Mouse (Mus musculus): ENCODE data around the gene Dlgap1.

Gene Dlgap1

GRCm38 (mm10) chr17:70339821-70340220 lies 370.9 kb downstream of the Dlgap1 start:
- DNase-seq (ENCODE audit: low read depth, low spot score), result no peak

DNA sequence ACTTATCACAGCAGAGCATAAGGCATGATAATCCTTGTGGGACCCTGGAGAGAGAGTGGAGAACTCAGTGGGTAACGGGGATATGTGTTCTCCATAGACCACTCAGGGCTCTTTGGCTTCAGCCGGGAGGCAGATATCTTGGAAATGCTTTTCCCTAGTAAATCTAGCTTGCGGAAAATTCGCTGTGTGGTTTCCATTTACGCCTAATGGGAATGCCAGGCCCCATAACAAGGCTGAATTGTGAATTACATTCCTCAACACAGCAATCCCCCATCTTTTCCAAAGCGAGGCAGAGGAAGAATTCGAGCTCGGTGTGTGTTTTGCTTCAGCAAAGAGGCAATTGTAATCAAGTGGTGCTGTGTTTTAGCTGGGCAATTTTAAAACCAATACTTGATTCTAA lies 372.4 kb downstream of the Dlgap1 start:
- DNase-seq (ENCODE audit: low read depth, low spot score), result no peak

- no peak for DNase-seq (ENCODE audit: low read depth, low spot score)
Observed at GRCm38 (mm10) chr17:70341920-70342319, 373.0 kb downstream of the Dlgap1 start.

GRCm38 (mm10) chr17:70347403-70347802 lies 378.5 kb downstream of the Dlgap1 start:
- DNase-seq (ENCODE audit: low read depth, low spot score), result no peak

DNA sequence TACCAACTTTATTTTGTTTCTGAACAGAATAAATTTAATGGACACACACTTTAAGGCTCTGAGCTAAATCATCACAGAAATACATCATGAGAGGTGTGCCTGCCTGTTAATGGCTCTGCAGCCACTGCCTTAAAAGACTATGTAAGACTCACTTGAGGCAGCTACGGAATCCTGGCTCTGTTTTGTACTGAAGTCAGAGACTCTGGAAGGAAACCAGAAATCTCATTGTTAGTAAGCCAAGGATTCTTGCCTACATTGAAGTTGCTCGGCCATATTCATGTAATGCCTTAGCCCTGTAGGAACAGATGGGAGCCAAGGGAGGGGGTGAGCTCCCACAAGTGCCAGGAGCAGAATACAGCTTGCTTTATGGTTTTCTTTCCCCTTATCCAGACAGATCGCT lies 394.7 kb downstream of the Dlgap1 start:
- no peak for DNase-seq (ENCODE audit: low read depth, low spot score)

DNA sequence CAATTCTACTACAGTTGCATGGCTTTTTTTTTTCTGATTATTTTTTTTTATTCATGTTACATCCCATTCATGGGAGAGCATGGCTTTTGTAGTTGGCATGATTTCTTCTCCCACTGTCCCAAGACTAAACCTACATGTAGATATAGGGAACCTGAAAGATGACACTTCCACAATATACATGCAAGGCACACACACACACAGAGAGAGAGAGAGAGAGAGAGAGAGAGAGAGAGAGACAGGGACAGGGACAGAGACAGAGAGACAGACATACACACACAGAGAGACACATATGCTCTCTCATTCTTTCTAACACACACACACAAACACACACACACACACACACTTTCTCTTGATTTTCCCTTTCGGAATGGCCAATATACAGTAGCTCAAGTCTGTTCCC lies 395.1 kb downstream of the Dlgap1 start:
- DNase-seq (ENCODE audit: low read depth, low spot score), result no peak

DNA sequence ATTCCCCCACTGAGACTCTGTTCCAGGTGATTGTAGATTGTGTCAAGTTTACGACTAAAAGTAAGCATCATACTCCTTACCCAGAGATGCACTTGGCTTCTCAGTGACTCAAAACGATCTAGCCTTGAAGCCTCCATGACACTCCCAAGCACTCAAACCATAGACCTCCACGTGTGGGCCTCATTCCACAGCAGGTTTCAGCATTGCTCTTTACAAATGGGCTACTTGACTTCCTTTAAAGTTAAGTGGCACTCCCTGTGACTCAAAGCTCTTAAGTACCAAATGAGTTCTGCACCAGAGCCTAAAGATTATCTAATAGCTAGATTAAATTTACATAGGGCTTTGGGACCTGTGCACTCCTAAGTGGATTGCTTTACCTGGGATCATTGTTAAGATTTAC lies 400.3 kb downstream of the Dlgap1 start:
- no peak for DNase-seq (ENCODE audit: low read depth, low spot score)

- no peak for DNase-seq (ENCODE audit: low read depth, low spot score)
Observed at GRCm38 (mm10) chr17:70377020-70377419, 408.1 kb downstream of the Dlgap1 start.

DNA sequence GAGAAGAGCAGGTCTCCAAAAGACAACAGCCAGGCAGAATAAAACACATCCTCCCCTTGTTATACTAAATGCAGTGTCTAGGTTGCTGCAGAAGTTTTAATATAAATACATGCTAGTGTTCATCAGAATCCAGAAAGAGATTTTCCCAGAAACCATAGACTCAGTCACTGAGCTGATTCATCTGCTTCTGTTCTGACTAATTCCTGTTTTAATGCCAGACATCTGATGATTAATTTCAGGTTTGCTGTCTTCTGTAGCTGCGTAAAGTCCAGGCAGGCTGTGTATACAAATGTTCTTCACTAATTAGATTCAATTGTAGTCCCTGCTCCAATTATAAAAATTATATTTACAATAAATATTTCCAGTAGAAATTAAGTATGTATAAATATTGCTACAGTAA lies 419.6 kb downstream of the Dlgap1 start:
- DNase-seq (ENCODE audit: low read depth, low spot score), result no peak

DNA sequence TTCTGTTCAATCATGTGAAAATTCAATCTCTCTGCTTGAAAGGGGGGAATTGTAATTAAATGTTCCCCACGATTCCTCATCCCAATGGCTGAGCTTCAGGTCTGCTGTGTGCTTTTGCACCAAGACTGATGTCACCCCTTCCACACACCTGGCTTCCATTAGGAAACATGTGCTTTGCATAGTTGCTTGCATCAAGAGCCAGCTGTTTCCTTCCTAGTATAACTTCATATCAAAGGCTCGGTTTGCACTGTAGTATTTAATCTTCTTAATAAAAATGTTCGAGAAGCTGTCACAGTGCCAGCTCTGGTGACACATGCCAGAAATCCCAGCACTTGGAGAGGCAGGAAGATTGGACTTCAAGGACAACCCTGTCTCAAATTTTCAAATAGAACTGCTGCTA lies 428.3 kb downstream of the Dlgap1 start:
- DNase-seq (ENCODE audit: low read depth, low spot score), result no peak

- DNase-seq (ENCODE audit: low read depth, low spot score), result no peak
Observed at GRCm38 (mm10) chr17:70397708-70398107, 428.8 kb downstream of the Dlgap1 start.

DNA sequence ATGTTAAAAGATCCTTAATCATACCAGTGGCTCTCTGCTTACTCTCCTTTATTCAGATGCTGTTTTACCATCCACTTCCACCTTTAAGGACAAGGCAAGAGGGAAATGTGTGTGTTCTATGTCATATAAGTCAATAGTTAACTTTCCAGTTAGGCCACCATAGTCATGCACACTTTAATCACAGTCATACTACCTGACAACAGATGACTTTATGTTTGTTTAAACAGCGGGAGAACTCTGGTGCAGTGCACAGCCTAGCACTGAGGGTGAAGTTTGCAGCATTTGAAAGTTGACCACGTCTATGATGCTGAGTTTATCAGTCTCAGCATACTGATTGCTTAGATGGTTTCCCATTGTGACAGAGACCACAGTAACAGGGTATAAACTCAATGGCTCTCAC lies 433.0 kb downstream of the Dlgap1 start:
- no peak for DNase-seq (ENCODE audit: low read depth, low spot score)

DNA sequence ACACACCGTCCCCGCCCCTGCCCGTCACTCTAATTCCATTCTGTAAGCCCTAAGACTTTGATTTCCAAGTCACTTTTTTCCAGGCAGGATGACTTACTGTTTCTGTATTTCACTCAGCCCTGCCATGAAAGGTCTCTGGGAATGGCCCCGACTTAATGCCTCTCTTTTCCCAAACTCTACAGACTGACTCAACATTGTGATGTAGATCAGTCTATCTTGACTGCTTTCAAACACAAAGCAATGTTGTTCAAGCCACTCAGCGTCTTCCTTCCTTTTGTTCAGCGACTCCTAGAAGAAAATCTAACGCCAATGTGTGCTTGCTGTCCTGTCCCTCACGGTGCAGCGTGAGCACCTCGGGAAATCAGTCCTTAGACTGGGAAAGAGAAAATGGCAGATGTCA lies 434.9 kb downstream of the Dlgap1 start:
- DNase-seq (ENCODE audit: low read depth, low spot score), result peak; percentile 24

DNA sequence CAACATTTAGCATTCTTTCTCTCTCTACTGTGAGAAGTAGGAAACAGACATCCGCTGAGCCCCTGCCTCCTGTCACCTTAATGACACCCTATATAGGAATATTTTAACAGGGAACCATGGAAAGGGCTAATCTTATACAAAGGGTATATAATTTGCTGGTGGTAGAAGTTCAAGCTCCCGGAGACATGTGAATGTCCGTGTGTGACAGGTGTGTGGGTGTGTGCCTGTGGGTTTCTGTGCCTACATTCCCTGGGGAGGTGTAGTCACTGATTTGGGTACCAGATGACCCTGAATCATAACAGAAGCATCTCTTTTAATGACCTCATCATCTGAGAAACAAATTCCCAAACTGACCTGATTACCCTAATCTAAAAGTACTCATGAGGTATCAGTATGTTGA lies 445.3 kb downstream of the Dlgap1 start:
- DNase-seq (ENCODE audit: low read depth, low spot score), result no peak

DNA sequence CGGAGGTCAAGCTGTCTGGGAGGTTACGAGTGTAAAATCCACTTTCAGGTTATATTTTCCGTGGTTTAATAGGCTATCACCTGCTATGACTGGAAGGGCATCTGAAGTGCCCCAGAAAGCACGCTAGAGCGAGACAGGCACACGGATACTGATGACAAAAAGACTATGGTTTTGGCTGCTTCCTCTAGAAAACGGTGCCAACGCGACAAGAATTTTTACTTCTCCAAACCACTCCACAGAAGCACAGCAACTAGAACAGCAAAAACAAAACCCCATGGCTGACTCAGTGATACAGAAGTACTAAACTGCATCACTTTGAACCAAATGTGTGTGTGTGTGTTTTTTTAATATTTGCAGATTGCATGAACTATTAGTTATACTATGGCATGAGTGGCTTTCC lies 459.0 kb downstream of the Dlgap1 start:
- no peak for DNase-seq (ENCODE audit: low read depth, low spot score)

DNA sequence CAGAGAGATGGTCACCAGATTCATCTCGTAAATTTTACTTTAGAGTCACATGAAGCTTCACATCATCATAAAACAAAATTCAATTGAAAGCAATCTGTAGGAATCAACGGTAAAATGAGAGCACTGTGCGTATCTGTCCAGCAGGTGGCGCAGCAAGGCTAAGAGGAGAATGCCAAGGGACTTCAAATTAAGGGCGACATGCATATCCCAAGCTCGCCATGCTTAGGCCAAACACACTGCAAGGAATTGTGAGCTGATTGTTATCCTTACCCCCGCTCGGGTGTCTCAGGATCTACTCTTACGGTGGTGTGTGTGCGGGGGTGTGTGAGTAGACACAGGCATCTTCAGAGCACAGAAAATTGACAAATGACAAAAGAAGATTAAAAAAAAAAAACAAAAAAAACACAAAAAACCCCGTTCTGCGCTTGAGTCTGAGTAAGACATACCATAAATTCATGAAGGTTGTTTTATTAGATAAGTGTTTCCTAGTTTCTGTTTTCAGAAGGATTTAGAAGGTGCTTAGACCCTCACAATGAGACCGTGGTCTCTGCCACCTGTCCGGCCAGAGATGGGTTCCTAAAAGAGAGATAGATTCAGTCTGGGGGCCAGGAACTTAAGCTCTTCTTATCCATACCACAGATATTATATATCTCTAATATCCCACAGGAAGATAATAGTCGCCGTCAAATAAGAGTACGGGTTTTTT lies 461.0 kb downstream of the Dlgap1 start:
- peak; percentile 36 for DNase-seq (ENCODE audit: low read depth, low spot score)

DNA sequence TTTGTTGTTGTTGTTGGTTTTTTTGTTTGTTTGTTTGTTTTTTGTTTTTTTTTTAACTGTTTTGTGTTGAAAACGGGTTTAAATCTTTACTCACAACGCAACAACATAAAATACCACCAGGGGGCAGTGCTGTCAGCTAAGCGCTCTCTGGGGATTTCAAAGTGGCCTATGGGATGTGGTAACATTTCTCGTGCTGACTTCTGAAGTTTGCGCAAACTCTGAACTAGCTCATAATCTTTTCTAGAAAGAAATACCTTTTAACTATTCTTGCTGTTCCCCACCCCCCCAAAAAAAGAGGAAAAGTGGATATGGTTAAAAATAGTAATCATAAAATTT lies 461.5 kb downstream of the Dlgap1 start:
- peak; percentile 43 for DNase-seq (ENCODE audit: low read depth, low spot score)

- no peak for DNase-seq (ENCODE audit: low read depth, low spot score)
Observed at GRCm38 (mm10) chr17:70432834-70433233, 464.0 kb downstream of the Dlgap1 start.

DNA sequence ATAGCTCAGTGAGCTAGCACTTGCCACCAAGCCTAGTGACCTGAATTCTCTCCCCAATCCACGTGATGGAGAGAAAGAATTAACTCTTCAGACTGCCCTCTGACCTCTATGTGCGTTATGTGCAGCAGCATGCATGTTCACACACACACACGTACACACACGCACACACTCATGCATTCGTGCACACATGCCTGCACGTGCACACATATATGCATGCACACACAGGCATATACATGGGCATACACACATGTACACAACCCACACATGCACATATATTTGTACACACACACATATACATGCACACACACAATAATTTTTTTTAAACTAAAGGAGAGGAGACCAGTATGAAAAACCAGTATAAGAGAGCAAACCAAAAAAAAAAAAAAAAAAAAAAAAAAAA lies 465.7 kb downstream of the Dlgap1 start:
- DNase-seq (ENCODE audit: low read depth, low spot score), result no peak

- DNase-seq (ENCODE audit: low read depth, low spot score), result no peak
Observed at GRCm38 (mm10) chr17:70435612-70436011, 466.7 kb downstream of the Dlgap1 start.

DNA sequence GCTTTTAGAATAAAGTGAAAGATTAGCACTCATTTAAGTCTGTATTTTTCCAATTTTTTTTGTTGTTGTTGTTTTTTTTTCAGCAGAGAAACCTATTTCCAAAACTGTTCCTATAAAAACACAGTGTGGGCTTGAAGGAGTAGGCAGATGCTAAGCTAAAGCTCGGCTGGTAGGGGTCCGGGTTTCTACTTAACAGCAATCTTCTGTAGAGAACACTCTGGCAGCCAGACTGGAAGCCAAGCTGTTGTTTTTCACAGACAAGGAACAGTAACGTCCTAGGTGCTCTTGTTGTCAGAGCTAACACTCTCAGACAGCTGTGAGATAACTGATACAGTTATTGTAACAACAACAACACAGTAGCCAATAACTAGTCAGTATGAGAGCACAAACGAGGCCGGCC lies 468.4 kb downstream of the Dlgap1 start:
- no peak for DNase-seq (ENCODE audit: low read depth, low spot score)

DNA sequence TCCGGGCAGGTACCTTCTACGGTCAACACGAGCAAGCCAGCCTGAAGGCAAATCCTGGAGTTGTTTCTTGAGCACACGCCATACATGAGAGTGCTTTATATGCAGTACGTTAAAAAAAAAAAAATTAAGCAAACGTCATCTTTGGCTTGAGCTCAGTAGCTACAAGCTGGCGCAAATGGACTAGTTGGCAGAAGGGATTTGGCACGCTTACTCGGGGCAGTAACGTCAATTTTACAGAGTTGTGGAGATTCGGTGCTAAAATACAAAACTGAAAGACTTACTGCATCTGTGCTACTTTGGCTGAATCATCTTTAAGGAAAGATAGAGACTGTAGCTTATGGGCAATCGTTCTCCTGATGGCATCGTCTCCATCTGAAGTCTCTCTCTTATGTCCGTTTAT lies 474.1 kb downstream of the Dlgap1 start:
- DNase-seq (ENCODE audit: low read depth, low spot score), result no peak

- DNase-seq (ENCODE audit: low read depth, low spot score), result no peak
Observed at GRCm38 (mm10) chr17:70446451-70446850, 477.6 kb downstream of the Dlgap1 start.

DNA sequence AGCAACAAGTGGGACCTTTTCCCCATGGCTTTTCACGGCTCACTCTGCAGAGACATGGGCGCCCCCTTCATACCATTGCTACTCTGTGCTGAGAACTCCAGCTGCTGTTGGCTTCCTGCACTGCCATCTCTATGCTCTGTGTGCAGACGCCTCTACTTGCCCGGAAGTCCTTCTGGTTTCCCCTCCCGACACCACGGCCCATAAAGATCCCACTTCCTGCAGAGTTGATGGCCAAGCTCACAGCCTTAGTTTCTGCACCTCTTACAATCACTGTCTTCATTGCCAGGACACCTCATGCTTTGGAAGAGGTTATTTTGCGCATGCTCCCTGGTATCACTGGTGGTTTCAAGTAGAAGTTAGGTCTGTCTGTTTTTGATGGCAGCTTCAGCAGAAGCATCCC lies 486.2 kb downstream of the Dlgap1 start:
- DNase-seq (ENCODE audit: low read depth, low spot score), result no peak
